Mouse (Mus musculus): ENCODE results near the gene Rps18. TPM values are rescaled to one million over a fixed set of nuclear protein-coding genes. Genes with fewer than 3 reads are reported as not detected.

The Rps18 gene
- polyA plus RNA-seq, 1 experiment: 584 TPM

- TF ChIP-seq POLR2A (IDR thresholded peaks at IDR 0.05; ENCODE audit: control insufficient read depth, extremely low read depth, insufficient read depth, low read length, poor library complexity) (no peak), CTCF (IDR thresholded peaks at IDR 0.05; ENCODE audit: borderline replicate concordance, control insufficient read depth, extremely low read depth, insufficient read depth, low read length, poor library complexity) (no peak)
- peak; percentile 52 for DNase-seq
Observed at GRCm38 (mm10) chr17:33968927-33969326, 13.1 kb upstream of the Rps18 start.

GRCm38 (mm10) chr17:33968489-33968888, 12.7 kb upstream of the Rps18 start:
- peaks cover 11% of the 10 kb centered on the region for H3K36me3 ChIP-seq (ENCODE audit: control insufficient read depth, insufficient read depth, low read length)
- H3K27ac ChIP-seq (ENCODE audit: control insufficient read depth, insufficient read depth, low read length): no peak overlapping the region
- H3K4me1 ChIP-seq (replicated peaks; ENCODE audit: control insufficient read depth, insufficient read depth, low read length): no peaks in the 10 kb centered on the region
- H3K27me3 ChIP-seq (ENCODE audit: control insufficient read depth, insufficient read depth, low read length): no peaks in the 10 kb centered on the region
- peak; percentile 75 for DNase-seq
- no peak overlapping the region for H3K4me3 ChIP-seq (ENCODE audit: control insufficient read depth, insufficient read depth, low read length)
- under 1% methylated on average over 9 of the region's 9 CpGs for WGBS
- 0 out of 2 replicates have a peak, but pooled peaks have one; percentile 26 for TF ChIP-seq POLR2A (IDR thresholded peaks at IDR 0.05; ENCODE audit: control insufficient read depth, extremely low read depth, insufficient read depth, low read length, poor library complexity)
- peak; percentile 90; the same call in 1 of the 2 replicates for TF ChIP-seq CTCF (IDR thresholded peaks at IDR 0.05; ENCODE audit: borderline replicate concordance, control insufficient read depth, extremely low read depth, insufficient read depth, low read length, poor library complexity)

More at GRCm38 (mm10) chr17:33968927-33969326, 13.1 kb upstream of the Rps18 start:
- H3K27ac ChIP-seq (ENCODE audit: control insufficient read depth, insufficient read depth, low read length): no peak overlapping the region
- H3K36me3 ChIP-seq (ENCODE audit: control insufficient read depth, insufficient read depth, low read length): peaks cover 11% of the 10 kb centered on the region
- 31% methylated on average over 5 of the region's 5 CpGs for WGBS
- no peaks in the 10 kb centered on the region for H3K4me1 ChIP-seq (replicated peaks; ENCODE audit: control insufficient read depth, insufficient read depth, low read length)
- H3K4me3 ChIP-seq (ENCODE audit: control insufficient read depth, insufficient read depth, low read length): no peak overlapping the region
- no peaks in the 10 kb centered on the region for H3K27me3 ChIP-seq (ENCODE audit: control insufficient read depth, insufficient read depth, low read length)

GRCm38 (mm10) chr17:33965846-33966550, 10.2 kb upstream of the Rps18 start:
- Histone ChIP-seq H3K27ac (ENCODE audit: control insufficient read depth, insufficient read depth, low read length) (no peak overlapping the region), H3K36me3 (ENCODE audit: control insufficient read depth, insufficient read depth, low read length) (peaks cover 22% of the 10 kb centered on the region), H3K4me1 (replicated peaks; ENCODE audit: control insufficient read depth, insufficient read depth, low read length) (no peaks in the 10 kb centered on the region), H3K27me3 (ENCODE audit: control insufficient read depth, insufficient read depth, low read length) (no peaks in the 10 kb centered on the region), H3K4me3 (ENCODE audit: control insufficient read depth, insufficient read depth, low read length) (no peak overlapping the region)
- no peak for TF ChIP-seq POLR2A (IDR thresholded peaks at IDR 0.05; ENCODE audit: control insufficient read depth, extremely low read depth, insufficient read depth, low read length, poor library complexity)
- TF ChIP-seq CTCF (IDR thresholded peaks at IDR 0.05; ENCODE audit: borderline replicate concordance, control insufficient read depth, extremely low read depth, insufficient read depth, low read length, poor library complexity): no peak
- DNase-seq: no peak
- 97% methylated on average over 16 of the region's 16 CpGs for WGBS

GRCm38 (mm10) chr17:33965082-33965845, 9.5 kb upstream of the Rps18 start:
- H3K4me1 ChIP-seq (replicated peaks; ENCODE audit: control insufficient read depth, insufficient read depth, low read length): no peaks in the 10 kb centered on the region
- DNase-seq: no peak
- no peak overlapping the region for H3K27ac ChIP-seq (ENCODE audit: control insufficient read depth, insufficient read depth, low read length)
- TF ChIP-seq POLR2A (IDR thresholded peaks at IDR 0.05; ENCODE audit: control insufficient read depth, extremely low read depth, insufficient read depth, low read length, poor library complexity) (no peak), CTCF (IDR thresholded peaks at IDR 0.05; ENCODE audit: borderline replicate concordance, control insufficient read depth, extremely low read depth, insufficient read depth, low read length, poor library complexity) (no peak)
- WGBS: 96% methylated on average over 17 of the region's 17 CpGs
- H3K4me3 ChIP-seq (ENCODE audit: control insufficient read depth, insufficient read depth, low read length): no peak overlapping the region
- H3K36me3 ChIP-seq (ENCODE audit: control insufficient read depth, insufficient read depth, low read length): peaks cover 30% of the 10 kb centered on the region
- no peaks in the 10 kb centered on the region for H3K27me3 ChIP-seq (ENCODE audit: control insufficient read depth, insufficient read depth, low read length)

GRCm38 (mm10) chr17:33962876-33963275, 7.1 kb upstream of the Rps18 start:
- Histone ChIP-seq H3K4me3 (ENCODE audit: control insufficient read depth, insufficient read depth, low read length) (no peak overlapping the region), H3K27me3 (ENCODE audit: control insufficient read depth, insufficient read depth, low read length) (no peaks in the 10 kb centered on the region), H3K4me1 (replicated peaks; ENCODE audit: control insufficient read depth, insufficient read depth, low read length) (no peaks in the 10 kb centered on the region), H3K27ac (ENCODE audit: control insufficient read depth, insufficient read depth, low read length) (no peak overlapping the region), H3K36me3 (ENCODE audit: control insufficient read depth, insufficient read depth, low read length) (peaks cover 41% of the 10 kb centered on the region)
- TF ChIP-seq CTCF (IDR thresholded peaks at IDR 0.05; ENCODE audit: borderline replicate concordance, control insufficient read depth, extremely low read depth, insufficient read depth, low read length, poor library complexity): no peak
- TF ChIP-seq POLR2A (IDR thresholded peaks at IDR 0.05; ENCODE audit: control insufficient read depth, extremely low read depth, insufficient read depth, low read length, poor library complexity): no peak
- DNase-seq: no peak
- 97% methylated on average over 7 of the region's 7 CpGs for whole genome bisulfite sequencing

- Histone ChIP-seq H3K36me3 (ENCODE audit: control insufficient read depth, insufficient read depth, low read length) (peaks cover 30% of the 10 kb centered on the region), H3K4me3 (ENCODE audit: control insufficient read depth, insufficient read depth, low read length) (no peak overlapping the region), H3K27me3 (ENCODE audit: control insufficient read depth, insufficient read depth, low read length) (no peaks in the 10 kb centered on the region), H3K4me1 (replicated peaks; ENCODE audit: control insufficient read depth, insufficient read depth, low read length) (no peaks in the 10 kb centered on the region), H3K27ac (ENCODE audit: control insufficient read depth, insufficient read depth, low read length) (no peak overlapping the region)
- no peak for DNase-seq
- TF ChIP-seq POLR2A (IDR thresholded peaks at IDR 0.05; ENCODE audit: control insufficient read depth, extremely low read depth, insufficient read depth, low read length, poor library complexity): no peak
- TF ChIP-seq CTCF (IDR thresholded peaks at IDR 0.05; ENCODE audit: borderline replicate concordance, control insufficient read depth, extremely low read depth, insufficient read depth, low read length, poor library complexity): no peak
- WGBS: 98% methylated on average over 15 of the region's 15 CpGs
Observed at GRCm38 (mm10) chr17:33959948-33960347, 4.1 kb upstream of the Rps18 start.
